Mouse (Mus musculus) embryo, embryonic 11 days (tissue): Measurements from ENCODE around the gene Prdm16.

Experiments used
- DNase-seq: peaks from one replicate; pipeline ENCODE4 v3.0.0-alpha.2; 2015

Gene Prdm16

DNA sequence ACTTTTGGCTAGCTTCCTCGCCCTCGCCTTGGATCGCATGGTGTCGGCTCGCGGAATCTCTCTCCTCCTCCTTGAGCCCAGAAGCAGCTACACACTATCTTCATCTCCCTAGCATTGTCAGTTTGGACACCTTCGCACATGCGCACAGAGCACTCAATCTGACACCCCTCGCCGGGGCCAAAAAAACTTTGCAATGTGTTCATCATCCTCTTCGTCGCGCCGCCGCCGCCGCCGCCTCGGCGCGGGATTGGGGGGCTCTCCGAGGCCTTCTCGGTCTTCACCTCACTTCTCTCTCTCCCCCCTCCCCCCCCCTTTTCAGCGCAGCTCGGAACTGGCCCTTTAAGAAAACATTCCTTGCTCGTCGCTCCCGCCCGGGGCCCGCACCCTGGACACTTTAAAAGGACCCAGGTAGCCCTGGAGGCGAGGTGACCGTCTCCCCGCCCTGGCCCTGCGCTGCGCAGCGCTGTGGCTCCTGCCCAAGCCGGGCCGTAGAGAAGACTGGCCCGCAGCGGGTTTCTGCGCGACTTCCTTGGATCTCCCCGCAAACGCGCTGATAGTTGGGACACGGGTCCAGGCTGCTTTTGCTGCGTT lies at the start of gene Prdm16:
Gene Prdm16, minus strand, starts transcription at position 153 of the 591 bp plus-strand sequence.
- peak; percentile 89 for DNase-seq

DNA sequence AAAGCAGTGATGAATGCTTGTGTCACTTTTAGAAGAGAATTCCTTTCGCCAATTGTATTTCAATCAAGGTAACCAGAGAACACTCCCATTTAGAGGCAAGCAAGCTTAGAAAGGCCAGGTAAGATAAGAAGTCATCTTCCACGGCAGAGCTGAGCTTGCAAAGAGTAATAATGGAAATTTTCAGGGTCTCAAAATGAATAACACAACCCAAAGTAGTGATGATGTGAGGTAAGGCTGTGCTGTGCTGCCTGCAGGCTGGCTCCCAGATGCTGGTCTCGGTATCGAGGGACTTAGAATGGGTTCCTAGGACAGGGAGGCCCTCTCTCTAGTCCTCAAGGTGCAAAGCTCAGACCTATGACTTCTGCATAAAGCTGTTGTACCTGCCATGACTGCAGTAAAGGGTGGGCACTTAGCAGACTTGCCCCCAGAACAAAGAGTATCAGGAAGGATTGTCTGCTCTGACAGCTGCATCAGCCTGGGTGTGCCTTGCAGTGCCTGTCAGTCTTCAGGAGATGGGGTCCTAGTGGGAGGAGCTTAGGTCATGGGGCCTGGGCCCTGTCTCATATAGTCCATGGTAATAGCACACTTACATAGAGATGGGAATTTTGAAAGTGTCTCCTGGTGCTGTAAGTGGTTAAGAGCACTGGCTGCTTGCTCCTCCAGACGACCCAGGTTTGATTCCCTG lies 46.5 kb upstream of the Prdm16 start:
- DNase-seq, result no peak

GRCm38 (mm10) chr4:154682311-154682710 lies 45.6 kb upstream of the Prdm16 start:
- no peak for DNase-seq

- DNase-seq, result no peak
Observed at GRCm38 (mm10) chr4:154675441-154676000, 38.8 kb upstream of the Prdm16 start.

DNA sequence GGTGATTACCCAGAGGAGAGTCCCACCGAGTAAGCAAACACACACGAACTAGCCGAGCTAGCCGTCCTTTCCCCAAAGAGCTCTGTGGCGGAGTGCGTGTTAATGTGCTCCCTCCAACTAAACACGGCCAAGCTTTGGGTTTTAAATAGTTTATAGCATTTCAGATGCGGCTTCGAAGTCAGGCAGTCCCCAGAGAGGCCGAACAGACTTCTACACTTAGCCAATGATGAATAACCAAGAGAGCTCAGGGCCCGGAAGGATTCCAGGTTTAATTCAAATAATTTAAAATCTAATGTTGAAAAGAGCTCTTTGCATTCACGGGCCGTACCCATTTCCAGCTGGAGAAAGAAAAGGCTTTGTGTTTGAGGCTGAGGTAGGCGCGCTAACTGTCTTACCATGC lies 38.3 kb upstream of the Prdm16 start:
- DNase-seq, result no peak

GRCm38 (mm10) chr4:154674541-154674940 lies 37.9 kb upstream of the Prdm16 start:
- DNase-seq, result peak; percentile 90

GRCm38 (mm10) chr4:154673986-154674385 lies 37.3 kb upstream of the Prdm16 start:
- no peak for DNase-seq

DNA sequence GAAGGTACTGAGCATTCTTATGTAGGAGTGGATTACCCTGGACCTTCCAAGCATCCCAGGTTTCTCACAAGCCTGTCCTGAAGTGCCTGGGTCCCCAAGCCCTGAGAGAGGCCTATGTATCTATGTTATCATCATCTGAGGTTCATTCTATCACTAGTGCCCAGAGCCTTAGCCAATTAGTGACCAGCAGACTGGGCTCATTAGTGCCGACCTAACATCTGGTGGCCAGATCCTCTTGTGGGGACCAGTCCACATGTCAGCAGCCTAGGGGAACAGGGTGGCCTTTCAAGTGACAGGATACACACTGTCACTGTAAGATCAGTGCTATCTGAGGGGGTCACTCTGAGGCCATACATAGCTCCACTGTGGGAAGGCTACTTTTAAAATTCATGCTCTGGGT lies 35.4 kb upstream of the Prdm16 start:
- DNase-seq, result no peak

GRCm38 (mm10) chr4:154671232-154671912 lies 34.7 kb upstream of the Prdm16 start:
- peak; percentile 32 for DNase-seq

- DNase-seq, result no peak
Observed at GRCm38 (mm10) chr4:154667767-154668166, 31.1 kb upstream of the Prdm16 start, which contains the start of gene Actrt2. Gene Actrt2, minus strand, starts transcription at chr4:154667867.

DNA sequence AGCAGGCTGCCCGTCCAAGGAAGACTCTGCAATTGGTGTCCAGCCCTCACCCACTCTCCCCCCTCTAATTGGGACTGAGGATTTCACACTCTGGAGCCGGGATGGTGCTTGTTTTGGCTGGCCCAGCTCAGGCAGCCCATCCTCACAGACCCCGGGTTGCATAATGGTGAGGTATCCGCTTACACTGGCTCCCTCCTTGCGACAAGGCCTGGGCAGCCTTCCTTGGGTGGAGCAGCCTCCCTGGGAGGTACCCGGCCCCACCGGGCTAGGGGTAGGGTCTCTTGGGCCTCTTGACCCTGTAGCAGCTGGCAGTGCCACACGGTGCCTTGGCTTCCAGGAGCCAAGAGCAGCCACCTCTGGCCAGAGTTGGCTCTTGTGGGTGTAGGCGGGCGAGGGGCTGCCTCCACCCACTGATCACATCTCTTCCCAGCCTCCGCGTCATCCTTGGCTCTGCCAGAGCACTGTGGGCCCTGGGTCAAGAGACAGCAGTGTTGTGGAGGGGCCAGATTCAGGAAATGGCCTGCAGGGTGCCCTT lies 26.1 kb upstream of the Prdm16 start:
- DNase-seq, result no peak

DNA sequence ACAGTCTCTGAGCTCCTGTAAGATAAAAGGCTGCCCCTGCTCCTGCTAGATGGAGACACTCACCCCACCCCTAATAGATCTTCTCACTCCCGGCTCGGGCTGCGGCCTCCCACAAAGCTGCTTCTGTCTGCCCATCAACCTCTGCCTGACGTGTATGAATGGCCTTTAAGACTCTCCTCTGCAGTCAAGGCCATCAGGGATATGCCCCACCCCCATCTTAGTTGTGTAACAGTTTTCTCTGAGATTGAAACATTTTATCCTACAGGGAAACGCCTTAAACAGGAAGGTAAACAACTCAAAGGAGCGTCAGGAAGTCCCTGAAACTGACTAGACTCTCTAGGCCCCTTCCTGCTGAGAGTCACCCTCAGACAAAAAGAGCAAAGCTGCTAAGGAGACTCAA lies 24.6 kb upstream of the Prdm16 start:
- peak; percentile 23 for DNase-seq

- DNase-seq, result no peak
Observed at GRCm38 (mm10) chr4:154660025-154660424, 23.4 kb upstream of the Prdm16 start.

- no peak for DNase-seq
Observed at GRCm38 (mm10) chr4:154655134-154655910, 18.6 kb upstream of the Prdm16 start.

GRCm38 (mm10) chr4:154652494-154652893 lies 15.8 kb upstream of the Prdm16 start:
- DNase-seq, result peak; percentile 64

- DNase-seq, result no peak
Observed at GRCm38 (mm10) chr4:154649083-154649747, 12.5 kb upstream of the Prdm16 start.

DNA sequence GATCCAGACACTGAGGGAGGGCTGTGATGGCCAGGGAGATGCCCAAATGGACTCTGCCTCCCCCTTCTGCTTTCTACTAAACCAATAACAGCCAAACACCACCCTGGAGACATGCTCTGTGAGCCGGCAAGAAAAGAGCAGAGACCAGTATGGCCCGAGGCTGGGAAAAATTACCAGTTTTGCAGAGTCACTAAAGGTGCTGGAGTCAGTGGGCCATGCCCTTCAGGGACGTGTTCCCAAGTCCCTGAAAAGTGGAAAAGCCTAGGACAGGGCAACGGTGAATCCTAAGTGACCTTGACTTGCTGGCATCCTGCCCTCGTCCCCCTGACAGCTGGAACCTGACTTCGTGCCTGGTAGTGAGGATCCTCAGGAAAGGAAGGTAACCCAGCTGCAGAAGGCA lies 5.8 kb upstream of the Prdm16 start:
- no peak for DNase-seq

GRCm38 (mm10) chr4:154641296-154642110 lies 4.8 kb upstream of the Prdm16 start:
- DNase-seq, result no peak

DNA sequence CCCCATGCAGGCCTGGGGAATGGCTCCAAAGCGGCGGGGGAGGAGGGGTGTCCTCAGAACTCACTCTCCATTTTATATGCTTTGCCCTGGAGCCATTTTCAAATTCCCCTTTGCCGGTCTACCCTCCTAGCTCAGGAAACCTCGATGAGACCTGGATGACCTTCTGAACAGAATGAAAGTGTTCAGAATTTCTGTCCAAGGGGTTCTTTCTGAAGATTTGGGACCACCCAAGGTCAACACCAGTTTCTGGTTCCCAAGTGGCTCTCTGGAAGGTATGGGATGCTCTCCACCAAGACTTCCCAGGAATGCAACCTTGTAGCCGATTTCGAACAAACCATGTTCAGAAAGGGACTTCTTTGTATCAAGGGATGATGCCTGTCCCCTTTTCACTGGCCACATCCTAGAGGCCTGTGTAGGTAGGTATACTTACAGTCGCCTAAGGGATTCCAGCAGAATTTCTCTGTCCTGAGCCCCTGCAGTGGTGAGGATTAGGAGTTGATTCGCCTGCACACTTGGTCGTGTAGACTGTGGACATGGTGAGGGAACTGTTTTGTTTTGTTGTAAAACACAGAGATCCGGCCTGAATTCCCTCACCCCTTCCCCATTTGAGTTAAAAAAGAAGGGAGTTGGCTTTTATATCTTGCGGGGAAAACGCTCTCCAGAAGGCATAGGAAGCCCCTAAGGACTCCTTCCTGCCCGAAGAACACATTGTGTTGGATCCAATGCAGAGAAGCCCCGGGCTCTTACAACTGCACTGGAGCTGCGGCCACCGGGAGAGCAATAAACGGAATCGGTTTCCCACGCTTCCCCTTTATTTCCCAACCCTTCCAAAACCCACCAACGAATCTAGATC lies 4.0 kb upstream of the Prdm16 start:
- no peak for DNase-seq
